Mouse (Mus musculus) lung, embryonic 15.5 days (tissue): ENCODE results near the gene C2. TPM values are rescaled to one million over a fixed set of nuclear protein-coding genes. Genes with fewer than 3 reads are reported as not detected.

Source experiments
- microRNA-seq: library from miRNA; unstranded; fragments of <30 nt; microRNA quantifications from one replicate; pipeline ENCODE4, GENCODE M21; 2016
- polyA plus RNA-seq: library from polyadenylated mRNA; unstranded; fragments of >200 nt; fragmentation: Nextera tagmentation; extraction: Ambion mirVana; gene quantifications from 2 replicates; pipeline ENCODE4 v1.2.1, GENCODE M21; 2015

The C2 gene
- polyA plus RNA-seq, 1 experiment from 2014 or later: 2.9 TPM

Small RNAs within 50 kb of the gene (microRNA-seq; reads per million reads assigned to microRNA genes)
- gene Mir6970 (not detected), gene Mir6971 (0.93 reads per million), gene Mir6972 (not detected)

Other genes starting within 250 kb of the C2 start
- 0.59 and 0.77 TPM in 2 replicates for gene Tnxb, start 227.7 kb downstream of the C2 start, polyA plus RNA-seq
- 0.11 and 0.42 TPM in 2 replicates for gene C4b, start 154.4 kb downstream of the C2 start, polyA plus RNA-seq
- gene Cyp21a1, start 93.7 kb downstream of the C2 start, polyA plus RNA-seq: not detected in 2 replicates
- gene Stk19, start 61.3 kb downstream of the C2 start, polyA plus RNA-seq: 32.7 and 33.7 TPM in 2 replicates
- 63.0 and 63.3 TPM in 2 replicates for gene Dxo, start 61.2 kb downstream of the C2 start, polyA plus RNA-seq
- 50.8 and 54.0 TPM in 2 replicates for gene Skiv2l, start 48.1 kb downstream of the C2 start, polyA plus RNA-seq
- 92.6 and 95.7 TPM in 2 replicates for gene Nelfe, start 47.9 kb downstream of the C2 start, polyA plus RNA-seq
- 2.8 and 3.1 TPM in 2 replicates for gene Cfb, start 35.7 kb downstream of the C2 start, polyA plus RNA-seq
- 2.6 and 2.7 TPM in 2 replicates for gene Zbtb12, start 18.8 kb downstream of the C2 start, polyA plus RNA-seq
- not detected in 2 replicates for gene Gm20547, start 16.2 kb downstream of the C2 start, polyA plus RNA-seq
- gene Ehmt2, start 204 bp upstream of the C2 start, polyA plus RNA-seq: 64.9 and 69.9 TPM in 2 replicates
- 0.94 and 1.5 TPM in 2 replicates for gene Slc44a4, start 16.2 kb upstream of the C2 start, polyA plus RNA-seq
- 17.3 and 17.9 TPM in 2 replicates for gene Neu1, start 33.0 kb upstream of the C2 start, polyA plus RNA-seq
- gene Hspa1b, start 61.0 kb upstream of the C2 start, polyA plus RNA-seq: 0.15 and 0.26 TPM in 2 replicates
- not detected in 2 replicates for gene Gm20481, start 71.6 kb upstream of the C2 start, polyA plus RNA-seq
- gene Hspa1a, start 73.9 kb upstream of the C2 start, polyA plus RNA-seq: 3.4 and 3.8 TPM in 2 replicates
- 0.45 and 0.79 TPM in 2 replicates for gene Hspa1l, start 74.4 kb upstream of the C2 start, polyA plus RNA-seq
- gene Lsm2, start 83.6 kb upstream of the C2 start, polyA plus RNA-seq: 210 and 216 TPM in 2 replicates
- 128 and 129 TPM in 2 replicates for gene Vars, start 102.7 kb upstream of the C2 start, polyA plus RNA-seq
- gene Vwa7, start 118.3 kb upstream of the C2 start, polyA plus RNA-seq: 0.14 and 0.25 TPM in 2 replicates
- 7.2 and 7.7 TPM in 2 replicates for gene Sapcd1, start 129.8 kb upstream of the C2 start, polyA plus RNA-seq
- gene Msh5, start 148.5 kb upstream of the C2 start, polyA plus RNA-seq: 4.4 TPM in 2 replicates
- gene Clic1, start 151.7 kb upstream of the C2 start, polyA plus RNA-seq: 283 and 300 TPM in 2 replicates
- 330 and 333 TPM in 2 replicates for gene Ddah2, start 160.8 kb upstream of the C2 start, polyA plus RNA-seq
- 0.36 and 0.39 TPM in 2 replicates for gene Ly6g6c, start 167.1 kb upstream of the C2 start, polyA plus RNA-seq
- 0.67 and 0.93 TPM in 2 replicates for gene Mpig6b, start 167.9 kb upstream of the C2 start, polyA plus RNA-seq
- gene Ly6g6e, start 178.6 kb upstream of the C2 start, polyA plus RNA-seq: 0.96 and 1.2 TPM in 2 replicates
- 5.2 and 6.7 TPM in 2 replicates for gene Ly6g6d, start 179.8 kb upstream of the C2 start, polyA plus RNA-seq
- 0.23 and 0.51 TPM in 2 replicates for gene Ly6g6f, start 187.3 kb upstream of the C2 start, polyA plus RNA-seq
- 94.8 and 95.6 TPM in 2 replicates for gene Abhd16a, start 191.0 kb upstream of the C2 start, polyA plus RNA-seq
- not detected in 2 replicates for gene Ly6g5c, start 210.0 kb upstream of the C2 start, polyA plus RNA-seq
- gene Ly6g5b, start 217.2 kb upstream of the C2 start, polyA plus RNA-seq: 0.79 and 0.95 TPM in 2 replicates
- 17.7 and 18.0 TPM in 2 replicates for gene Gpank1, start 223.2 kb upstream of the C2 start, polyA plus RNA-seq
- gene Csnk2b, start 223.8 kb upstream of the C2 start, polyA plus RNA-seq: 265 TPM in 2 replicates
- 9.6 and 9.7 TPM in 2 replicates for gene D17H6S53E, start 228.1 kb upstream of the C2 start, polyA plus RNA-seq
- 1.0 and 3.9 TPM in 2 replicates for gene Apom, start 233.8 kb upstream of the C2 start, polyA plus RNA-seq
- gene Bag6, start 236.9 kb upstream of the C2 start, polyA plus RNA-seq: 48.6 and 51.2 TPM in 2 replicates